Mouse (Mus musculus) CH12.LX (cell line): ENCODE results near the gene Arhgap28. TPM values are rescaled to one million over a fixed set of nuclear protein-coding genes. Genes with fewer than 3 reads are reported as not detected.

ENCODE experiments used
- DNase-seq: peaks from one replicate; pipeline ENCODE4 v3.0.0-alpha.2; 2013; ENCODE audit errors: extremely low read depth
- H3K27ac ChIP-seq: 2 replicates; pipeline ENCODE4 v1.5.1; 2012; ENCODE audit warnings: low read depth, mild to moderate bottlenecking, control low read depth, moderate library complexity; ENCODE audit not compliant: insufficient read depth
- H3K27me3 ChIP-seq: replicated peaks from 2 replicates; pipeline ENCODE3; 2012; ENCODE audit warnings: inconsistent platforms
- H3K36me3 ChIP-seq, 2 experiments: replicated peaks in 1 of 2; 2 replicates each; pipeline versions ENCODE3 to v1.6.1; 2012; ENCODE audit warnings: inconsistent platforms in 1 of 2, low read length in 1 of 2, mild to moderate bottlenecking in 1 of 2, mixed read lengths in 1 of 2, moderate library complexity in 1 of 2; ENCODE audit not compliant: control insufficient read depth in 1 of 2, insufficient read depth in 1 of 2
- H3K4me1 ChIP-seq, 2 experiments: 2 replicates each; pipeline ENCODE4 v1.6.1; 2012; ENCODE audit warnings: inconsistent platforms in 1 of 2, moderate library complexity in 1 of 2; ENCODE audit not compliant: insufficient read depth in 2 of 2, control insufficient read depth in 1 of 2
- H3K4me2 ChIP-seq: 2 replicates; pipeline ENCODE4 v1.6.1; 2012; ENCODE audit warnings: low read depth, mild to moderate bottlenecking, control low read depth; ENCODE audit not compliant: poor library complexity, insufficient read depth, severe bottlenecking
- H3K4me3 ChIP-seq, 3 experiments: fragments of 150-350 bp in 1 of 3; sonication (generic) in 1 of 3; replicated peaks in 1 of 3; 2 replicates each; pipeline versions ENCODE3 to v1.5.1; 2011 to 2012; ENCODE audit warnings: low read depth in 2 of 3, low read length in 2 of 3, mild to moderate bottlenecking in 2 of 3, moderate library complexity in 2 of 3, control low read depth in 1 of 3, improper control_type of control experiment in 1 of 3, inconsistent platforms in 1 of 3, mixed read lengths in 1 of 3; ENCODE audit not compliant: poor library complexity in 1 of 3
- H3K79me2 ChIP-seq: replicated peaks from 2 replicates; pipeline ENCODE4 v1.6.1; 2012; ENCODE audit warnings: mild to moderate bottlenecking, moderate library complexity; ENCODE audit not compliant: control insufficient read depth, poor library complexity, insufficient read depth, severe bottlenecking; ENCODE audit errors: extremely low read depth
- H3K9ac ChIP-seq: 2 replicates; pipeline ENCODE4 v1.6.1; 2012; ENCODE audit warnings: low read depth, mild to moderate bottlenecking, control low read depth, moderate library complexity; ENCODE audit not compliant: insufficient read depth
- H3K9me3 ChIP-seq: replicated peaks from 2 replicates; pipeline ENCODE3; 2012; ENCODE audit warnings: low read length, inconsistent platforms, mixed read lengths
- CTCF ChIP-seq, 2 experiments: IDR thresholded peaks in 1 of 2; conservative IDR thresholded peaks in 1 of 2; 2 replicates each; pipeline ENCODE4 v1.5.1; 2011 to 2012; ENCODE audit warnings: low read depth in 2 of 2, low read length in 2 of 2, improper control_type of control experiment in 1 of 2, inconsistent platforms in 1 of 2, mild to moderate bottlenecking in 1 of 2, moderate library complexity in 1 of 2
- ELF1 ChIP-seq: IDR thresholded peaks from 2 replicates; pipeline ENCODE4 v1.6.1; 2014; ENCODE audit warnings: low read depth, mild to moderate bottlenecking, inconsistent platforms, low read length, improper control_type of control experiment
- EP300 ChIP-seq: IDR thresholded peaks from 2 replicates; pipeline ENCODE4 v1.6.1; 2011; ENCODE audit warnings: low read length, improper control_type of control experiment
- ETS1 ChIP-seq: conservative IDR thresholded peaks from 2 replicates; pipeline ENCODE4 v1.6.1; 2012; ENCODE audit warnings: low read depth, mild to moderate bottlenecking, inconsistent platforms, low read length, improper control_type of control experiment, moderate library complexity
- GABPA ChIP-seq: IDR thresholded peaks from 2 replicates; pipeline ENCODE4 v1.6.1; 2012; ENCODE audit warnings: low read depth, low read length, improper control_type of control experiment, inconsistent platforms; ENCODE audit not compliant: insufficient replicate concordance
- HCFC1 ChIP-seq: IDR thresholded peaks from 2 replicates; pipeline ENCODE4 v1.6.1; 2012; ENCODE audit warnings: low read depth, mild to moderate bottlenecking, inconsistent platforms, low read length, improper control_type of control experiment
- JUN ChIP-seq: IDR thresholded peaks from 2 replicates; pipeline ENCODE4 v1.6.1; 2011; ENCODE audit warnings: low read depth, mild to moderate bottlenecking, low read length, improper control_type of control experiment, moderate library complexity; ENCODE audit not compliant: insufficient read depth
- KAT2A ChIP-seq: IDR thresholded peaks from 2 replicates; pipeline ENCODE4 v1.6.1; 2012; ENCODE audit warnings: low read length, improper control_type of control experiment, inconsistent platforms; ENCODE audit not compliant: insufficient replicate concordance
- MAFK ChIP-seq: IDR thresholded peaks from 2 replicates; pipeline ENCODE4 v1.6.1; 2011; ENCODE audit warnings: low read length, improper control_type of control experiment; ENCODE audit not compliant: insufficient replicate concordance
- MAX ChIP-seq: IDR thresholded peaks from 2 replicates; pipeline ENCODE4 v1.6.1; 2011; ENCODE audit warnings: low read length, improper control_type of control experiment
- MEF2A ChIP-seq: IDR thresholded peaks from 2 replicates; pipeline ENCODE4 v1.6.1; 2014; ENCODE audit warnings: low read depth, mild to moderate bottlenecking, inconsistent platforms, low read length, improper control_type of control experiment, borderline replicate concordance
- NELFE ChIP-seq: IDR thresholded peaks from 2 replicates; pipeline ENCODE4 v1.6.1; 2011; ENCODE audit warnings: low read depth, low read length, improper control_type of control experiment
- PAX5 ChIP-seq: IDR thresholded peaks from 2 replicates; pipeline ENCODE4 v1.6.1; 2012; ENCODE audit warnings: low read length, inconsistent platforms, mixed read lengths
- POLR2A ChIP-seq: IDR thresholded peaks from 2 replicates; pipeline ENCODE4 v1.6.1; 2011; ENCODE audit warnings: low read depth, mild to moderate bottlenecking, improper control_type of control experiment, low read length
- POLR2AphosphoS2 ChIP-seq: IDR thresholded peaks from 2 replicates; pipeline ENCODE4 v1.6.1; 2011; ENCODE audit warnings: low read depth, low read length, improper control_type of control experiment
- RAD21 ChIP-seq: IDR thresholded peaks from 2 replicates; pipeline ENCODE4 v1.6.1; 2011; ENCODE audit warnings: low read depth, mild to moderate bottlenecking, low read length, improper control_type of control experiment, moderate library complexity
- SMC3 ChIP-seq: IDR thresholded peaks from 2 replicates; pipeline ENCODE4 v1.6.1; 2011; ENCODE audit warnings: low read depth, low read length, improper control_type of control experiment
- ZKSCAN1 ChIP-seq: IDR thresholded peaks from 2 replicates; pipeline ENCODE4 v1.6.1; 2012; ENCODE audit warnings: low read depth, inconsistent platforms, low read length, improper control_type of control experiment, borderline replicate concordance
- ZNF384 ChIP-seq: IDR thresholded peaks from 2 replicates; pipeline ENCODE4 v1.6.1; 2012; ENCODE audit warnings: low read depth, low read length, improper control_type of control experiment, inconsistent platforms
- dilution Hi-C: fragments of 300-500 bp; cut with MboI; formaldehyde crosslinking; loops from 2 replicates; pipeline ENCODE4 v1.14.3; 2020; ENCODE audit warnings: low sequenced_read_pairs; ENCODE audit not compliant: extremely low pct_unique_long_range_greater_than_20kb, extremely low pct_ligation_motif_present
- in situ Hi-C: fragments of 300-500 bp; cut with MboI; formaldehyde crosslinking; loops from 3 replicates; pipeline ENCODE4 v1.14.3; 2019; ENCODE audit warnings: low sequenced_read_pairs, low pct_ligation_motif_present, low pct_unique_long_range_greater_than_20kb, mixed read lengths
- polyA plus RNA-seq: library from polyadenylated mRNA; unstranded; fragments of >175 nt; gene quantifications from 2 replicates; pipeline ENCODE4 v1.2.1, GENCODE M21; 2012; ENCODE audit warnings: low read depth; ENCODE audit not compliant: insufficient read length
- total RNA-seq, 2 experiments: library from RNA; depleted of rRNA; stranded (reverse); fragments of 300-350 nt in 1 of 2; fragments of >200 nt in 1 of 2; gene quantifications; 2 replicates each; pipeline ENCODE4 v1.2.3; 2012 to 2014

Gene Arhgap28
- total and polyA plus RNA-seq, 3 experiments: not detected

DNA sequence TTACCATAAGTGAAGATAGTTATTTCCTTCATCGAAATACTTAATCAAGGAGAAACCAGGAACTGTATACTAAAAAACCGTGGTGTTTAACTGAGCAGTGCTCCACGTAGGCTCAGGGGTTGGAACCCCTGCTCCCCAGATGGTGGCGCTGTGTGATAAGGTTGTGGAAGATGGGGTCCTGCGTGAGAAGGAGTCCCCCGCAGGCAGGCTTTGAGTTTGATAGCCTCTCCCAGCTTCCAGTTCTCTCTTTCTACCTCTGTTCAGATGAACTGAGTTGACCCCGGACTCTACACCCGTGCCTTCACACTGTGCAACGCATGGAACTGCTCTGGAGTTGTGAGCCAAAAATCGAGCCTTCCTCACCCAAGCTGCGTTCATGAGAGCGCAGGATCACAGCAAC lies 91.3 kb downstream of the Arhgap28 start:
- H3K79me2 ChIP-seq: no peaks in the 10 kb centered on the region
- peaks cover 76% of the 10 kb centered on the region for H3K9me3 ChIP-seq
- no peak for TF ChIP-seq ELF1
- TF ChIP-seq, all 38 proteins: peak for 0
- no peak for DNase-seq
- Histone ChIP-seq H3K9ac (no peak overlapping the region), H3K4me2 (no peak overlapping the region), H3K36me3 (no peaks in the 10 kb centered on the region), H3K27me3 (no peaks in the 10 kb centered on the region), H3K4me1 (no peaks in the 10 kb centered on the region), H3K27ac (no peak overlapping the region), H3K4me3 (no peak overlapping the region)
- in situ Hi-C loops (no loop called here), dilution Hi-C loops (no loop called here)

- TF ChIP-seq HCFC1 (no peak), POLR2AphosphoS2 (no peak), POLR2A (no peak), MAFK (no peak), ELF1 (no peak), PAX5 (no peak), JUN (no peak), NELFE (no peak)
- no peak overlapping the region for H3K27ac ChIP-seq
- DNase-seq: no peak
- H3K4me3 ChIP-seq: no peak overlapping the region
- in situ Hi-C loops: no loop called here
- no peaks in the 10 kb centered on the region for H3K4me1 ChIP-seq
- no peaks in the 10 kb centered on the region for H3K79me2 ChIP-seq
- dilution Hi-C loops: no loop called here
- no peaks in the 10 kb centered on the region for H3K36me3 ChIP-seq
- peaks cover 75% of the 10 kb centered on the region for H3K9me3 ChIP-seq
- H3K4me2 ChIP-seq: no peak overlapping the region
- H3K9ac ChIP-seq: no peak overlapping the region
- no peaks in the 10 kb centered on the region for H3K27me3 ChIP-seq
Observed at GRCm38 (mm10) chr17:67912051-67912450, 91.9 kb downstream of the Arhgap28 start.

DNA sequence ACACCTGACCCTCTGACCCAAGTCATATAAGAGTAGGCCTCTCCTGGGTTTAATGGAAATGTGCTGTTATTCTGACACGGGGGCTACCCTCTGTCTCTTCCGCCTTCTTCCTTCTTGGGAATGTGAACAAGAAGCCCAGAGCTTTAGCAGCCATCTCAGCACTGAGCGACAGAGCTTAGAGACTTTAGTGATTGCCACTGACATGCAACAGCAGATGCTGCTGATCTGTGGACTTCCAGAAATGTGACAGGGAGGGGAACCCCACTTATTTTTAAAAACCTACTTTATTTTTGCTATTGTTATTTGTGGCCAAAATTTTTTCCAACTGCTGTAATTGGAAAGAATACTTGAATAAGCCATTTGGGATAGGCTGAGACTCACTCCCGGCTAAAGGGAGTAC lies 95.4 kb downstream of the Arhgap28 start:
- Histone ChIP-seq H3K4me3 (no peak overlapping the region), H3K27ac (no peak overlapping the region), H3K9me3 (peaks cover 78% of the 10 kb centered on the region), H3K27me3 (no peaks in the 10 kb centered on the region), H3K4me1 (no peaks in the 10 kb centered on the region), H3K4me2 (no peak overlapping the region), H3K9ac (no peak overlapping the region), H3K36me3 (no peaks in the 10 kb centered on the region), H3K79me2 (no peaks in the 10 kb centered on the region)
- in situ Hi-C loops (no loop called here), dilution Hi-C loops (no loop called here)
- TF ChIP-seq ZKSCAN1: no peak
- no peak for TF ChIP-seq PAX5
- TF ChIP-seq ELF1: no peak
- TF ChIP-seq EP300: no peak
- TF ChIP-seq RAD21: no peak
- no peak for TF ChIP-seq MEF2A
- no peak for TF ChIP-seq NELFE
- no peak for TF ChIP-seq CTCF (conservative IDR thresholded peaks at IDR 0.05 in 1 of 2, IDR thresholded peaks at IDR 0.05 in 1 of 2; ENCODE audit: low read depth in 2 of 2, low read length in 2 of 2)
- TF ChIP-seq ZNF384: no peak
- TF ChIP-seq KAT2A: no peak
- no peak for TF ChIP-seq GABPA
- no peak for TF ChIP-seq POLR2AphosphoS2
- TF ChIP-seq SMC3: no peak
- TF ChIP-seq ETS1: no peak
- TF ChIP-seq MAX: no peak
- no peak for DNase-seq
